Mouse (Mus musculus) limb, embryonic 11.5 days (tissue): ENCODE measurements around the gene Cpox. TPM values are rescaled to one million over a fixed set of nuclear protein-coding genes. Genes with fewer than 3 reads are reported as not detected.

ENCODE experiments used
- ATAC-seq: fragments of 200-750 bp; cut with Nextera tagmentation; 2 replicates; pipeline ENCODE4 v1.8.0; 2017; ENCODE audit warnings: low read depth; ENCODE audit not compliant: insufficient number of reproducible peaks, low FRiP score, low TSS enrichment
- DNase-seq: peaks from one replicate; pipeline ENCODE4 v3.0.0-alpha.2; 2015; ENCODE audit warnings: low spot score
- H3K27ac ChIP-seq: fragments of 300-500 bp; sonication (generic); replicated peaks from 2 replicates; pipeline ENCODE4 v1.5.1; 2014; ENCODE audit warnings: low read depth, mild to moderate bottlenecking, low read length
- H3K27me3 ChIP-seq: fragments of 300-500 bp; sonication (generic); 2 replicates; pipeline ENCODE4 v1.6.1; 2014; ENCODE audit warnings: mild to moderate bottlenecking, low read length, mixed read lengths; ENCODE audit not compliant: control insufficient read depth, insufficient read depth
- H3K36me3 ChIP-seq: fragments of 300-500 bp; sonication (generic); 2 replicates; pipeline ENCODE4 v1.6.1; 2014; ENCODE audit warnings: mild to moderate bottlenecking, low read length, moderate library complexity, mixed read lengths; ENCODE audit not compliant: control insufficient read depth, insufficient read depth
- H3K4me1 ChIP-seq: fragments of 300-500 bp; sonication (generic); 2 replicates; pipeline ENCODE4 v1.6.1; 2014; ENCODE audit warnings: low read length, mixed read lengths; ENCODE audit not compliant: control insufficient read depth, insufficient read depth
- H3K4me2 ChIP-seq: fragments of 300-500 bp; sonication (generic); 2 replicates; pipeline ENCODE4 v1.6.1; 2014; ENCODE audit warnings: low read depth, mild to moderate bottlenecking, moderate library complexity; ENCODE audit not compliant: severe bottlenecking
- H3K4me3 ChIP-seq: fragments of 300-500 bp; sonication (generic); 2 replicates; pipeline ENCODE4 v1.5.1; 2014; ENCODE audit warnings: low read depth, low read length
- H3K9ac ChIP-seq: fragments of 300-500 bp; sonication (generic); 2 replicates; pipeline ENCODE4 v1.6.1; 2014; ENCODE audit warnings: mild to moderate bottlenecking, low read length
- H3K9me3 ChIP-seq: fragments of 300-500 bp; sonication (generic); 2 replicates; pipeline ENCODE4 v1.6.1; 2016; ENCODE audit warnings: low read length; ENCODE audit not compliant: control insufficient read depth
- WGBS: fragments of 180-500 bp; shearing (Covaris S2); extraction: QIAGEN DNeasy Blood & Tissue Kit; methylation state at CpG from one replicate; pipeline ENCODE4 v1.1.7; 2014; 5-methylcytosine and 5-hydroxymethylcytosine counted together
- polyA plus RNA-seq: library from polyadenylated mRNA; unstranded; fragments of >200 nt; fragmentation: Nextera tagmentation; extraction: Ambion mirVana; gene quantifications from 2 replicates; pipeline ENCODE4 v1.2.1, GENCODE M21; 2014

The Cpox gene
- polyA plus RNA-seq, 1 experiment from 2014 or later = 23.5 TPM

- H3K4me1 ChIP-seq = no peaks in the 10 kb centered on the region
- ATAC-seq (no peak), DNase-seq (no peak)
- H3K4me3 ChIP-seq = no peak overlapping the region
- H3K27ac ChIP-seq = no peak overlapping the region
- H3K27me3 ChIP-seq = no peaks in the 10 kb centered on the region
- H3K4me2 ChIP-seq = no peak overlapping the region
- H3K9ac ChIP-seq = no peak overlapping the region
- no peaks in the 10 kb centered on the region for H3K9me3 ChIP-seq
- WGBS = 90% methylated on average over 5 of the region's 5 CpGs
- H3K36me3 ChIP-seq = no peaks in the 10 kb centered on the region
Observed at GRCm38 (mm10) chr16:58694091-58694490, 24.0 kb downstream of the Cpox start.

GRCm38 (mm10) chr16:58696796-58697195, 26.7 kb downstream of the Cpox start:
- Histone ChIP-seq H3K9ac (no peak overlapping the region), H3K4me3 (no peak overlapping the region), H3K9me3 (no peaks in the 10 kb centered on the region), H3K36me3 (no peaks in the 10 kb centered on the region), H3K4me1 (no peaks in the 10 kb centered on the region), H3K27me3 (no peaks in the 10 kb centered on the region), H3K4me2 (no peak overlapping the region), H3K27ac (no peak overlapping the region)
- DNase-seq (no peak), ATAC-seq (no peak)
- WGBS = 88% methylated on average over 3 of the region's 3 CpGs

GRCm38 (mm10) chr16:58697261-58697660, 27.2 kb downstream of the Cpox start:
- no peak overlapping the region for H3K4me2 ChIP-seq
- no peak for DNase-seq
- no peaks in the 10 kb centered on the region for H3K4me1 ChIP-seq
- H3K36me3 ChIP-seq = no peaks in the 10 kb centered on the region
- no peak for ATAC-seq
- H3K9me3 ChIP-seq = no peaks in the 10 kb centered on the region
- no peak overlapping the region for H3K9ac ChIP-seq
- H3K27me3 ChIP-seq = no peaks in the 10 kb centered on the region
- H3K27ac ChIP-seq = no peak overlapping the region
- H3K4me3 ChIP-seq = no peak overlapping the region
- WGBS = 100% methylated on average over 1 of the region's 1 CpGs

- Histone ChIP-seq H3K9me3 (no peaks in the 10 kb centered on the region), H3K9ac (no peak overlapping the region), H3K4me1 (no peaks in the 10 kb centered on the region), H3K4me2 (no peak overlapping the region), H3K27ac (no peak overlapping the region), H3K27me3 (no peaks in the 10 kb centered on the region), H3K36me3 (no peaks in the 10 kb centered on the region), H3K4me3 (no peak overlapping the region)
- ATAC-seq = no peak
- no peak for DNase-seq
- 74% methylated on average over 6 of the region's 6 CpGs for WGBS
Observed at GRCm38 (mm10) chr16:58700174-58700573, 30.1 kb downstream of the Cpox start.

GRCm38 (mm10) chr16:58700816-58701424, 30.8 kb downstream of the Cpox start:
- no peak for DNase-seq
- 84% methylated on average over 12 of the region's 12 CpGs for WGBS
- H3K9me3 ChIP-seq = no peaks in the 10 kb centered on the region
- H3K4me2 ChIP-seq = no peak overlapping the region
- no peak overlapping the region for H3K27ac ChIP-seq
- H3K9ac ChIP-seq = no peak overlapping the region
- no peak overlapping the region for H3K4me3 ChIP-seq
- H3K36me3 ChIP-seq = no peaks in the 10 kb centered on the region
- ATAC-seq = no peak
- H3K27me3 ChIP-seq = no peaks in the 10 kb centered on the region
- no peaks in the 10 kb centered on the region for H3K4me1 ChIP-seq

- no peaks in the 10 kb centered on the region for H3K4me1 ChIP-seq
- no peaks in the 10 kb centered on the region for H3K36me3 ChIP-seq
- WGBS = 46% methylated on average over 6 of the region's 6 CpGs
- no peak overlapping the region for H3K4me2 ChIP-seq
- ATAC-seq = no peak
- no peak for DNase-seq
- no peaks in the 10 kb centered on the region for H3K27me3 ChIP-seq
- H3K9ac ChIP-seq = no peak overlapping the region
- no peaks in the 10 kb centered on the region for H3K9me3 ChIP-seq
- H3K4me3 ChIP-seq = no peak overlapping the region
- no peak overlapping the region for H3K27ac ChIP-seq
Observed at GRCm38 (mm10) chr16:58701779-58702178, 31.7 kb downstream of the Cpox start.

- Histone ChIP-seq H3K4me3 (no peak overlapping the region), H3K4me2 (no peak overlapping the region), H3K27me3 (no peaks in the 10 kb centered on the region), H3K4me1 (no peaks in the 10 kb centered on the region), H3K27ac (no peak overlapping the region), H3K9me3 (no peaks in the 10 kb centered on the region), H3K9ac (no peak overlapping the region), H3K36me3 (no peaks in the 10 kb centered on the region)
- ATAC-seq (no peak), DNase-seq (no peak)
- 82% methylated on average over 10 of the region's 10 CpGs for WGBS
Observed at GRCm38 (mm10) chr16:58702329-58702932, 32.3 kb downstream of the Cpox start.

GRCm38 (mm10) chr16:58703382-58704124, 33.5 kb downstream of the Cpox start:
- H3K4me3 ChIP-seq = no peak overlapping the region
- H3K9me3 ChIP-seq = no peaks in the 10 kb centered on the region
- no peak overlapping the region for H3K27ac ChIP-seq
- H3K9ac ChIP-seq = no peak overlapping the region
- H3K36me3 ChIP-seq = no peaks in the 10 kb centered on the region
- ATAC-seq (no peak), DNase-seq (no peak)
- 54% methylated on average over 10 of the region's 10 CpGs for WGBS
- no peaks in the 10 kb centered on the region for H3K4me1 ChIP-seq
- no peaks in the 10 kb centered on the region for H3K27me3 ChIP-seq
- H3K4me2 ChIP-seq = no peak overlapping the region
